Mouse (Mus musculus) Patski (cell line): ENCODE data around the gene Pnpla3. TPM values are rescaled to one million over a fixed set of nuclear protein-coding genes. Genes with fewer than 3 reads are reported as not detected.
A peak's percentile ranks its signal among the peaks of the same experiment; 100 is the strongest.

Experiments used
- ATAC-seq: fragments of 100-300 bp; one replicate; pipeline ENCODE4 v1.8.0; 2021
- CTCF ChIA-PET: fragments of 350-600 bp; sonication (Branson Sonifier 250); formaldehyde crosslinking; loops from one replicate; lab custom pipeline; 2022; ENCODE audit warnings: inconsistent platforms; lab: Charles Lee
- POLR2A ChIA-PET: fragments of 350-600 bp; sonication (Branson Sonifier 250); formaldehyde crosslinking; loops from one replicate; lab custom pipeline; 2022; ENCODE audit warnings: antibody characterized with exemption, inconsistent platforms; lab: Charles Lee
- DNase-seq: peaks from one replicate; pipeline ENCODE4 v3.0.0-alpha.2; 2011; ENCODE audit warnings: low read depth, low spot score
- H3K27me3 ChIP-seq: fragments of 371-371 bp; one replicate; pipeline ENCODE4 v1.5.1; 2021
- CTCF ChIP-seq: fragments of 100-300 bp; IDR thresholded peaks from one replicate; pipeline ENCODE4 v1.5.1; 2021
- in situ Hi-C: fragments of 300-500 bp; cut with MboI; formaldehyde crosslinking; loops from 3 replicates; pipeline ENCODE4 v1.11.1; 2018; ENCODE audit warnings: low pct_unique_long_range_greater_than_20kb, mixed read lengths
- polyA plus RNA-seq: library from polyadenylated mRNA; unstranded; gene quantifications from one replicate; pipeline ENCODE4 v1.2.3, GENCODE M21; 2021

Gene Pnpla3
- polyA plus RNA-seq, 1 experiment from 2014 or later = 0.18 TPM

DNA sequence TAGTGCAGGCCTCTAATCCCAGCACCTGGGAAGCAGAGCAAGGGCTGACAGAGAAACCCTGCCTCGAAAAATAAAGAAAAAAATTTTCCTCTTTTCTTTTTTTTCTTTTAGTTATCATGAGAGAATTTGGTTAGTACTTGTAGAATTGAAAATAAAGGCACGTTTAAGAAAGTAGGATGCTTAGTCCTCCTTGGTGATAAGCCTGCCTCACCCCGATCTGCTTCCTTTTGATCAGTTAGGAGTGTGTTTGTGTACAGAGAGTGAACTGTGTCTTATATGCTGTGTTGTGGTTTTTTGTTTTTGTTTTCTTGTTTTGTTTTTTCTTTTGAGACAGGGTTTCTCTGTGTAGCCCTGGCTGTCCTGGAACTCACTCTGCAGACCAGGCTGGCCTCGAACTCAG, 39.7 kb downstream of the Pnpla3 start:
- no peak for TF ChIP-seq CTCF
- DNase-seq (no peak), ATAC-seq (no peak)
- in situ Hi-C loops = no loop called here
- ChIA-PET POLR2A (interaction anchor here (0.8 kb wide), 1 partner anchor 438 kb away, joined by 9 read pairs; no protein-coding TSS in a partner anchor), CTCF (interaction anchor here (1.9 kb wide), 1 partner anchor 16 kb away, joined by 5 read pairs; no protein-coding TSS in a partner anchor)
- H3K27me3 ChIP-seq = no peaks in the 10 kb centered on the region

DNA sequence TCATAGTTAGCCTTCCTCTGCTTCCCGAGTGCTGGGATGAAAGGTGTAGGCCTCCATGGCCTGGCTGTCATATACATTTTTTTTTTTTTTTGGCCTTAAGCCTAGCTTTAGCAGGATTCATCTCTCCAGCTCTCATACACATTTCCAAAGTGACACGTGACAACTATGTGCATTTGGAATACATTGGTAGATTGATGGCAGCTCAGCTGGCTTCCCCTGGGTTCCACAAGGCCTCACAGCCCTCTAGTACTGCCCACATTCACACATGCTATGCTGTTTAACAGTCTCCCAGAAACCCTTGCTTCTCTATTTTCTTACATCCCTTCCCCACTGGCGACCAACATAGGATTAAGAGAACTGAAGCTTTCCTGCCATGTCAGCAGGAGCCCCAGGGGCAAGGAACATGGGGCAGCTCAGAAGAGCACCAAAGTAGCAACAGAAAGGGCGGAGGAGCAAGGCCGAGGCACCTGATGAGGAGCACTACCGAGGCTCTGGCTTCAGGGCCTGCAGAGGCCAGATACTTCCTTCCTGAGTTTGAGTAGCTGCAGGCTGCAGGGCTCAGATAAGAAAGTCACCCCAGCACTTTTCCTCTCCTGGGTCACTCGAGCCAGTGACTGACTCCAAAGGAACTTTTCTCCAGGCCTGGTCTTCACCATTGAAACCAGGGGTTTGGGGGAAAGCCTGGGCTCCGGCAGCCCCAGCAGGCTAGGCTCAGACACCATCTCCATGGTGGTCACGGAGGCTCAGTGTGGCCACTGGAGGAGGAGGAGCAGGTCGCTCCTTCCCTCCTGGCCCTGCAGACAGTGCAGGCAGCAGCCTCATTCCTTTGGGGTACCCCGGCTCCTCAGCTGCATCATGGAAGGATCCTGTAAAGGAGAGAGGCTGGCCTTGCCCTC, 42.1 kb downstream of the Pnpla3 start:
- POLR2A ChIA-PET = no interaction called here
- DNase-seq = no peak
- CTCF ChIA-PET = interaction anchor here (6.4 kb wide), 1 partner anchor 13 kb away, joined by 73 read pairs; no protein-coding TSS in a partner anchor
- in situ Hi-C loops = no loop called here
- no peaks in the 10 kb centered on the region for H3K27me3 ChIP-seq
- TF ChIP-seq CTCF = no peak
- ATAC-seq = no peak

DNA sequence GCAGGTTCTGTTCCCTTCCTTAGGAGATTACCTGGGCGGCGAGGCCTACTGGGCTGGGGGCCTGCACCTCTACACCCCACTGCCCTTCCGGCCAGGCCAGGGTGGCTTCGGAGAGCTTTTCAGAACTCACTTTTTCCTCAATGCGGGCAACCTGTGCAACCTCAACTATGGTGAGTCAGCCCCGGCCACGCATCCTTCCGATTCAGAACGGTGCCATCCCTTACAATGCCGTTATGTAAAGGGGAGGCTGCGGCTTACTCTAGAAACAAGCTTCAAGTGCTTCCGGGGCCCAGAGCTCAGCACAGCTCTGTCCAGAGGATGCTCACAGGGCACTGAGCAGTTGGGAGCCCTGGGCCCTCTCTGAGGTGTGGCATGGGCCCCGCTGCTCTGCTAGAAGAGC, 42.8 kb downstream of the Pnpla3 start:
- in situ Hi-C loops = no loop called here
- ChIA-PET CTCF (interaction anchor here (6.4 kb wide), 1 partner anchor 12 kb away, joined by 73 read pairs; no protein-coding TSS in a partner anchor), POLR2A (interaction anchor here (0.5 kb wide), 1 partner anchor 774 kb away, joined by 3 read pairs; no protein-coding TSS in a partner anchor)
- ATAC-seq (no peak), DNase-seq (no peak)
- H3K27me3 ChIP-seq = no peaks in the 10 kb centered on the region
- TF ChIP-seq CTCF = no peak

DNA sequence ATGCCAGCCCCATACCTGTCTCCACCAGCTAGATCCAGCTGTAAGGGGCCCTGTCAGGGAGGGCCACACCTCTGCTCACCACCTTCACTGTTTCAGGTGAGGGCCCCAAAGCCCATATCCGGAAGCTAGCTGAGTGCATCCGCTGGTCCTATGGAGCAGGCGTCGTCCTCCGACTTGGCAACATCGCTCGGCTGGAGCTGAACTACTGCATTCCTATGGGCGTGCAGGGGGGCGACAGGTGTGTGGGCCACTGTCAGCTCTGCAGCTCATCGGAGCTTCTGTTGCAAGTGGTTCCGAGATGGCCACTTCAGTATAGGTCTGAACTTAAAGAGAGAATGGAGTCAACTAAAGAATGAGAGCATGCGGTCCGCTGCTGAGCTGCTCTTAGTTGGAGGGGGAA, 43.3 kb downstream of the Pnpla3 start:
- in situ Hi-C loops = no loop called here

DNA sequence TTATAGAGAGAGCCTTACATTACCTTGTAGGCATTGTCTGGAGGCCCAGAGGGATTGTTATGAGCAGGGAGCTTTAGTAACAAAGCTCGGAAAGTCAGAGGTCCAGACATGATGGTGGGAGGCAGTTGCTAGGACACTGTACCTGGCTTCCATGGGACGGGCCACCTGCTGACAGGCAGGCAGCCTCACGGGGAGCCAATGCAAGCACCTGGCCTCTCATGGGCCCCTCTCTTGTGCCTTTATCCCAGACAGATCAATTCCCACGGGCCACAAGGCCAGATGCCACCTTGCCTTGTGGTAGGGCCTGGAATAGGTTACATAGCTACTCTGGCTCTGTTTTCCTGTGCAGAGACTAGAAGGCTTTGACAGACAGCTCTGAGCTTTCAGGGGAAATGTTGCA, 43.9 kb downstream of the Pnpla3 start:
- ChIA-PET CTCF (interaction anchor here (1.1 to 6.4 kb wide), 12 partner anchors 10 to 421 kb away, joined by 3 to 73 read pairs (median 6); partner anchors contain the start of gene Samm50), POLR2A (interaction anchor here (2.0 kb wide), 1 partner anchor 12 kb away, joined by 5 read pairs; no protein-coding TSS in a partner anchor)
- in situ Hi-C loops = no loop called here
- DNase-seq (no peak), ATAC-seq (no peak)
- TF ChIP-seq CTCF = no peak
- no peaks in the 10 kb centered on the region for H3K27me3 ChIP-seq

More for the DNA sequence above, 43.3 kb downstream of the Pnpla3 start:
- ChIA-PET POLR2A (interaction anchor here (0.5 kb wide), 1 partner anchor 773 kb away, joined by 3 read pairs; no protein-coding TSS in a partner anchor), CTCF (interaction anchor here (2.1 to 6.4 kb wide), 3 partner anchors 9 to 402 kb away, joined by 8 to 73 read pairs (median 22); no protein-coding TSS in a partner anchor)
- H3K27me3 ChIP-seq = no peaks in the 10 kb centered on the region
- no peak for TF ChIP-seq CTCF
- DNase-seq (no peak), ATAC-seq (no peak)

DNA sequence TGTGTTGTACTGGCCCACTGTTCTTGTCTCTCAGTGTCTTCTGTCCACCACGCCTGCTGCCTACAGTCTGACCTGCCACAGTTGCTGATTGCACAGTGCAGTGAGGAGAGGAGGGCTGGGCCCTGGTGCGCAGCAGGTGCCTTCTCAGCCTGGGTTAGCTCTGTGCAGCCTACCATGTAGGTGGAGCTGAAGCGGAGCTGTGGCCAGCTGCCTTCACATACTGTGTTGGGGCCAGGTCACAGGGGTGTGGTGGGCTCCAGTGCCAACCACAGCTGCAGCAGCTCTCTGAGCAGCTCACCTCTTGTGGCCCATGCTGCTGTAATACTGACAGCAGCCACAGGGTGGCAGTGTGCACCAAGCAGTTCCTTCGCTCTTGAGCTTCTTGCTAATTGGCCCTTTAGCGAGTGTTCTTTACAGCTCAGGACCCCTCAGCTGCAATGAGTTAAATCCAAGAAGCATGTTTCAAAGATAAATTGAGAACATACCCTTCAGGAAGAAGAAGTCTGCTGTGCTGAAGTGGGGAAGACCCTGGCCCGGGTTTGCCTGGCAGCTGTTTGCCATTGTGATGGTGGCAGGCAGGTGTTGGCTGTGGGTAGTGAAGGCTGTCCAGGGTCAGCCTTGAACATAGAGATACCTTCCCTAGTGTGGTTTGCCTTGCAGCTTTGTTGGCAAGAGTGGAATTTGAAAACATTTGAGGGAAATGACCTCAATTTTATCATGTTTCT, 44.6 kb downstream of the Pnpla3 start:
- DNase-seq = no peak
- H3K27me3 ChIP-seq = no peaks in the 10 kb centered on the region
- no peak for TF ChIP-seq CTCF
- ChIA-PET CTCF (interaction anchor here (0.7 to 6.4 kb wide), 20 partner anchors 10 to 420 kb away, joined by 3 to 73 read pairs (median 6); partner anchors contain the start of gene Samm50), POLR2A (interaction anchor here (0.7 to 2.0 kb wide), 2 partner anchors 11 to 12 kb away, joined by 3 to 5 read pairs; no protein-coding TSS in a partner anchor)
- ATAC-seq = peak; percentile 40
- in situ Hi-C loops = no loop called here

DNA sequence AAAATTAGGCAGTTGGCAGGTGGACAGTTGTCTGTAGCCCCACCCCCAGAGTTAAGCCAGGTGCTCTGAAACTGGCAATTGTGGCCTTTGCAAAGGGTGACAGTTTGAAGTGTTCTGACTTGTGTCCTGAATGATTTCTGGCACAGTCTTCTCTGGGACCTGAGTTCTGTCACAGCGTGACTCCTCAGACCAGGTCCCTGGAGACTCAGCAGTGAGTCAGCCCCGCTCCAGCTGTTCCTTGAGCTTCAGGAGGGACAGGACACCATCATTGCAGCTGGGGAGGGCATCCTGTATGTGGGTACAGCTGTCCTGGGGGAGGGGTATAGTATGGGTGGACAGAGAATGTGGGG, 45.1 kb downstream of the Pnpla3 start:
- ATAC-seq = no peak
- no peaks in the 10 kb centered on the region for H3K27me3 ChIP-seq
- TF ChIP-seq CTCF = no peak
- DNase-seq = no peak
- ChIA-PET POLR2A (interaction anchor here (0.7 to 2.0 kb wide), 2 partner anchors 11 to 12 kb away, joined by 3 to 5 read pairs; no protein-coding TSS in a partner anchor), CTCF (interaction anchor here (0.7 to 6.4 kb wide), 21 partner anchors 10 to 420 kb away, joined by 3 to 73 read pairs (median 6); partner anchors contain the start of gene Samm50)
- in situ Hi-C loops = no loop called here

DNA sequence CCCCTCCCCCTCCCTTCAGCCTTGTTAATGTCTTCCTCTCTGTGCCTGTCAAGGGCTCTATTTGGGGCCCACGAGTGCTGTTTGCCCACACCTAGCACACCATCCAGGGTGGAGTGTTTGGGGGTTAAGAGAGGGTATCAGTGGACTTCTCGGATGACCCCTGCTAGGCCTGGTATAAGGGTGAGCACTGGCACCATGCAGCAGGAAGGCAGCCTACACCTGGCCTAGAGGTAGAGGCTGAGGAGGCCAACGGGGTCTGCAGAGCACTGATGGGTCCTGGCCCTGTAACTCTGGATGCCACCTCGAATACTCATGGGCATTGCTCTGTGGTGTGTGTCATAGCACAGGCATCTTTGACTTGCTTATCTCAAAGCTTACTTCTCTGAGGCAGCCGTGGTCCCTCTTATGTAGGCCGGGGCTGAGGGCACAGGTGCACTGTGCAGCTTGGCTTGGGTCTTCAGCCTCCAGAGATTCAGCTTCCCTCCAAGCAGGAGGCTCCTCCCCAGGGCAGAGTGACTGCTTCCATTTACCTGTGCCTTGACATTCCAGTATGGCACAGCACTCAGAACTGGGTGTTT, 45.6 kb downstream of the Pnpla3 start:
- ATAC-seq (no peak), DNase-seq (no peak)
- ChIA-PET POLR2A (interaction anchor here (0.7 to 2.0 kb wide), 2 partner anchors 10 to 13 kb away, joined by 3 to 5 read pairs; no protein-coding TSS in a partner anchor), CTCF (interaction anchor here (0.8 to 6.4 kb wide), 10 partner anchors 9 to 419 kb away, joined by 3 to 73 read pairs (median 7); no protein-coding TSS in a partner anchor)
- no peak for TF ChIP-seq CTCF
- in situ Hi-C loops = no loop called here
- no peaks in the 10 kb centered on the region for H3K27me3 ChIP-seq

DNA sequence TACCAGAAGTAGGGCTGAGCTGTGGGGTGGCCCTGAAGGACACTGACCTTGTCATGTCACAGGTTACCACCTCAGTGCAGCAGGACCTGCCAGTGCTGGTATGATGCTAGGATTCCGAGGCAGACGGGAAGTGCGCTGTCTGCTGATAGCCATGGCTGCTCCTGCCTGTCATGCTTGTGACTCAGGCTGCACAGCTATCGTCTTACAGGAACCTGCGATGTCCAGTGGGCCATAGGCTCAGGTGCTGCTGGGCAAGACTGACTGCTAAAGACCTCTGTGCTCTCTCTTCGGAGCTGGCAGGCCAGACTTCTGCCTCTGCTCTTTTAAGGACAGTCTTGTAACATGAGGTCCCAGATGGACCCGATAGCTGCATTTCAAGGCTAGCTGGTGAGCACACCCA, 46.8 kb downstream of the Pnpla3 start:
- POLR2A ChIA-PET = interaction anchor here (0.8 kb wide), 2 partner anchors 15 to 31 kb away, joined by 3 to 4 read pairs; no protein-coding TSS in a partner anchor
- H3K27me3 ChIP-seq = no peaks in the 10 kb centered on the region
- CTCF ChIA-PET = interaction anchor here (0.9 to 6.4 kb wide), 4 partner anchors 8 to 70 kb away, joined by 3 to 73 read pairs (median 4); no protein-coding TSS in a partner anchor
- no peak for DNase-seq
- ATAC-seq = no peak
- no peak for TF ChIP-seq CTCF
- in situ Hi-C loops = no loop called here
